Mouse (Mus musculus): ENCODE data around the gene Ddx5.

DNA sequence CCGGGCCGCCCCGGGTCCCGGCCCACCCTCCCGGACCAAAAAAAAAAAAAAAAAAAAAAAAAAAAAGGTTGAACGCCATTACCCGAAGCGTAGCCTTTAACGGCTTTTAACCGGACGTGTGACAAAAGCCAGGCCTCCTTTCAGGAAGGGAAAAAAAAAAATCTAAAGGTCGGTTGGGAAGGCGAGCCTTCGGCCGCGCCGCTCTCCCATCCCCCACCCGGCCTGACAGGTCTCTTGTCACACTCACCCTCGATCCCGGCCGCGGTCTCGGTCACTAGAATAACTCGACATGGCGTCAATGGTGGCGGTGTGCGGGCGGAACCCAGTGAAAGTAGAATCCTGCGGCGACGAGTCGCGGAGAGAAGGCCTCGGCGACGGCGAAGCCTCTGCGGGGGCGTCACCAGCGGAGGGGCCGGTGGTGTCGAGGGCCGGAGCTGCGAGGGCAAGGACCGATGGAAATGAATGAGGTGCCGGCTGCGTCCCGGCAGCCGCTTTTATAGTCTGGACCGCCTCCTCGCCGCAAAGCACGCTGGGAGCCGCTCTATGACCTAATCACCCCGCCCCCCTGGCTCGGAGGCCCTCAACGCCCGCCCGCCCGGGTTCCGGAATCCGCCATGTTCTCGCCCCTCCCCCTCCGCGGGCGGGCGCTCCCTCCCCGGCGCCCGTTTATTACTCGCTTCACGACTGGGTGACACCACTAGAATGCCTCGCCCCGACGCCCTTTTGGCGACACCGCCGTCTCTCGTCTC lies 785 bp downstream of the Ddx5 start:
- TF ChIP-seq CTCF (IDR thresholded peaks at IDR 0.05) = no peak
- peak; percentile 55; the same call in 1 of the 2 replicates for TF ChIP-seq EP300 (IDR thresholded peaks at IDR 0.05; ENCODE audit: insufficient read depth, low read depth, low read length)
